ENCODE assay signal across 30 mouse cellular contexts in the genomic region with DNA sequence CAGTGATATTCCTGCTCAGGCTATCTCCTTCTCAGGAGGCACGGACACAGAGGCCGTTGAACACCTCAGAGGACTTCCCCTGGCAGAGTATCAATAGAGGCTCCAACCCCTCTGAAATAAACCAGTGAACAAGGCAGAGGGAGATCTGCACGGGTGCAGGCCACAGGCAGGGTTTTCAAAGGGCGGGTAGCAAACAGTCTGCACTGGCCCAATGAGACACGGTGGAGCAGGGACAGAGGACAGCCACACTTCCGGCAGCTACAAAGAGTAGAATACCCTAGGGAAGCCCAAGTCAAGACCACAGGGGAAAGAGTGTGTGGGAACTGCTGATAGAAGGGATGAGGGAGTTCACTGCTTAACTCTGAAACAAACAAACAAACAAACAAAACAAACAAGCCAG. TPM values are rescaled to one million over a fixed set of nuclear protein-coding genes. Genes with fewer than 3 reads are reported as not detected.
DNase-seq lines count a peak whose midpoint lies in the region; ATAC-seq and TF ChIP-seq lines count a peak whose summit lies in the region.
"Had no signal": no experiment of that assay in that cellular context is flagged by ENCODE, and none has a peak within 500 bp of the region (broad histone marks: within the 10 kb centered on the region; RNA-seq: fewer than 3 reads in every experiment).

No protein-coding gene starts in this region.

- intact Hi-C loops in heart, adult 2 months (cut with DNase I) = no loop called here

- H3K79me2 ChIP-seq in heart, adult 2 months (replicated peaks; ENCODE audit: control insufficient read depth, insufficient read depth, low read length) = peaks cover 9% of the 10 kb centered on the region

- ATAC-seq in heart, embryonic 13.5 days (ENCODE audit: extremely low read depth, insufficient number of reproducible peaks, low FRiP score, low TSS enrichment) = no peak
- no peak for ATAC-seq in liver, embryonic 16.5 days (ENCODE audit: low read depth)
- ATAC-seq: inflammation-experienced regulatory T-cells, adult 6 months had no signal

- no peak for TF ChIP-seq POLR2A in heart, adult 2 months (IDR thresholded peaks at IDR 0.05; ENCODE audit: insufficient read depth, low read depth, low read length)
- TF ChIP-seq POLR2A in bone marrow, adult 2 months (IDR thresholded peaks at IDR 0.05; ENCODE audit: borderline replicate concordance, control insufficient read depth, low read depth, low read length) = no peak

- TF ChIP-seq EP300 in heart, adult 2 months (IDR thresholded peaks at IDR 0.05; ENCODE audit: insufficient read depth, low read depth, low read length) = no peak

- WGBS in heart, embryonic 13.5 days = 35% methylated on average over 6 of the region's 6 CpGs
- 23% methylated on average over 6 of the region's 6 CpGs for WGBS in heart, adult 2 months
- 71% methylated on average over 6 of the region's 6 CpGs for WGBS in bone marrow, adult 2 months
- 41% methylated on average over 6 of the region's 6 CpGs for WGBS in liver, embryonic 16.5 days (ENCODE audit: insufficient replicate concordance)

- H3K4me2 ChIP-seq in heart, embryonic 13.5 days = peak overlapping the region; percentile 6; the same call in 1 of the 2 replicates
- H3K4me2 ChIP-seq in liver, embryonic 16.5 days (ENCODE audit: low read depth, low read length) = peak overlapping the region; percentile 73
- H3K4me2 ChIP-seq: embryonic facial prominence, embryonic 15.5 days; hindbrain, embryonic 12.5 days; limb, embryonic 15.5 days; midbrain, embryonic 12.5 days had no signal

- TF ChIP-seq CTCF in heart, adult 2 months (IDR thresholded peaks at IDR 0.05) = no peak
- no peak for TF ChIP-seq CTCF in bone marrow, adult 2 months (IDR thresholded peaks at IDR 0.05; ENCODE audit: control insufficient read depth, insufficient read depth, low read length)

- H3K27ac ChIP-seq in heart, embryonic 13.5 days (replicated peaks) = no peak overlapping the region
- no peak overlapping the region; the same call in 1 of the 2 replicates for H3K27ac ChIP-seq in heart, adult 2 months
- peak overlapping the region; percentile 74 for H3K27ac ChIP-seq in bone marrow, adult 2 months (ENCODE audit: control insufficient read depth, insufficient read depth, low read depth, low read length, poor library complexity)
- peak overlapping the region; percentile 96 for H3K27ac ChIP-seq in liver, embryonic 16.5 days (ENCODE audit: low read length)
- H3K27ac ChIP-seq: embryonic facial prominence, embryonic 15.5 days; forebrain, embryonic 10.5 days; hindbrain, embryonic 12.5 days; kidney, postnatal 0 days; left cerebral cortex, adult 2 months; limb, embryonic 15.5 days; midbrain, embryonic 12.5 days had no signal

- H3K27me3 ChIP-seq in heart, embryonic 13.5 days (replicated peaks) = no peaks in the 10 kb centered on the region
- H3K27me3 ChIP-seq in heart, adult 2 months (ENCODE audit: control insufficient read depth, insufficient read depth, low read length) = no peaks in the 10 kb centered on the region
- H3K27me3 ChIP-seq in liver, embryonic 16.5 days (ENCODE audit: control insufficient read depth, insufficient read depth, low read depth, low read length) = no peaks in the 10 kb centered on the region
- H3K27me3 ChIP-seq: embryonic facial prominence, embryonic 15.5 days; heart, embryonic 12.5 days; hindbrain, embryonic 12.5 days; limb, embryonic 15.5 days; midbrain, embryonic 12.5 days had no signal

- no peak for DNase-seq in heart, adult 2 months
- peak; percentile 44 for DNase-seq in liver
- DNase-seq in neural tube, embryonic 10.5 days (ENCODE audit: extremely low spot score, low spot score) = no peak
- DNase-seq in kidney, adult 18-20 months = no peak
- DNase-seq: adrenal gland, postnatal 14 days; cerebellum, adult 11 months; cerebellum, adult 9-11 months; kidney, adult 2 months; lung, postnatal 14 days; thymus, postnatal 14 days had no signal

- no peak overlapping the region for H3K4me3 ChIP-seq in heart, embryonic 13.5 days
- no peak overlapping the region for H3K4me3 ChIP-seq in heart, adult 2 months
- H3K4me3 ChIP-seq in bone marrow, adult 2 months (replicated peaks; ENCODE audit: control insufficient read depth, low read depth, low read length) = no peak overlapping the region
- H3K4me3 ChIP-seq in liver, embryonic 16.5 days (ENCODE audit: low read depth, low read length) = peak overlapping the region; percentile 58
- H3K4me3 ChIP-seq: embryonic facial prominence, embryonic 15.5 days; forebrain, embryonic 10.5 days; heart, embryonic 12.5 days; hindbrain, embryonic 12.5 days; left cerebral cortex, adult 2 months; limb, embryonic 15.5 days; midbrain, embryonic 12.5 days had no signal

- no peaks in the 10 kb centered on the region for H3K9me3 ChIP-seq in heart, embryonic 13.5 days
- H3K9me3 ChIP-seq in liver, embryonic 16.5 days (replicated peaks; ENCODE audit: control insufficient read depth, low read length) = no peaks in the 10 kb centered on the region
- H3K9me3 ChIP-seq: embryonic facial prominence, embryonic 15.5 days; forebrain, embryonic 10.5 days; heart, embryonic 12.5 days; hindbrain, embryonic 12.5 days; limb, embryonic 15.5 days; midbrain, embryonic 12.5 days had no signal

- peak overlapping the region; percentile 40 for H3K9ac ChIP-seq in heart, embryonic 13.5 days
- H3K9ac ChIP-seq in heart, adult 2 months (ENCODE audit: low read depth, low read length) = no peak overlapping the region
- H3K9ac ChIP-seq in liver, embryonic 16.5 days (ENCODE audit: low read depth, low read length) = peak overlapping the region; percentile 65
- H3K9ac ChIP-seq: embryonic facial prominence, embryonic 15.5 days; hindbrain, embryonic 12.5 days; limb, embryonic 15.5 days; midbrain, embryonic 12.5 days had no signal

- H3K4me1 ChIP-seq in heart, embryonic 13.5 days = peaks cover 74% of the 10 kb centered on the region
- peaks cover 27% of the 10 kb centered on the region for H3K4me1 ChIP-seq in heart, adult 2 months (ENCODE audit: control insufficient read depth, insufficient read depth, low read length)
- peaks cover 5% of the 10 kb centered on the region for H3K4me1 ChIP-seq in bone marrow, adult 2 months (ENCODE audit: control insufficient read depth, insufficient read depth, low read length)
- H3K4me1 ChIP-seq in liver, embryonic 16.5 days (ENCODE audit: control insufficient read depth, low read depth, low read length) = peaks cover 86% of the 10 kb centered on the region

- peaks cover 30% of the 10 kb centered on the region for H3K36me3 ChIP-seq in heart, embryonic 13.5 days
- H3K36me3 ChIP-seq in heart, adult 2 months (ENCODE audit: control insufficient read depth, insufficient read depth, low read length) = peaks cover 4% of the 10 kb centered on the region
- peaks cover 2% of the 10 kb centered on the region; the same call in 1 of the 2 replicates for H3K36me3 ChIP-seq in liver, embryonic 16.5 days (ENCODE audit: control insufficient read depth, insufficient read depth)

RNA-seq across cellular contexts. Expression of gene Ssh1, which starts 10.2 kb away (rescaled TPM):
- 12.4 and 13.5 TPM in 2 replicates for polyA plus RNA-seq in heart, embryonic 13.5 days (2015; fragmentation: Nextera tagmentation; extraction: Ambion mirVana)
- total RNA-seq in heart, adult 2 months (2021) = 10 to 100 TPM; 13.4 to 15.2 TPM
- polyA plus RNA-seq in heart, adult 2 months (2012; rRNA removed) = 7.4 and 9.8 TPM in 2 replicates
- 13.0 and 14.4 TPM in 2 replicates for polyA plus RNA-seq in bone marrow, adult 2 months (2011; ENCODE audit: insufficient read depth, insufficient read length, low replicate concordance, missing spikeins)
- polyA plus RNA-seq in liver, embryonic 16.5 days (2015; fragmentation: Nextera tagmentation; extraction: Ambion mirVana) = 6.1 and 6.8 TPM in 2 replicates

RNA-seq across cellular contexts. Expression of gene Dao, which starts 20.0 kb away (rescaled TPM):
- not detected in 2 replicates for polyA plus RNA-seq in heart, embryonic 13.5 days (2015; fragmentation: Nextera tagmentation; extraction: Ambion mirVana)
- total RNA-seq in heart, adult 2 months (2021) = not detected
- not detected in 2 replicates for polyA plus RNA-seq in heart, adult 2 months (2012; rRNA removed)
- 1.6 TPM in 1 of 2 replicates, not detected in the other for polyA plus RNA-seq in bone marrow, adult 2 months (2011; ENCODE audit: insufficient read depth, insufficient read length, low replicate concordance, missing spikeins)
- 0.21 TPM in 1 of 2 replicates, not detected in the other for polyA plus RNA-seq in liver, embryonic 16.5 days (2015; fragmentation: Nextera tagmentation; extraction: Ambion mirVana)
- total RNA-seq: adrenal gland, postnatal 14 days; common myeloid progenitor, adult 5-6 weeks; gastrocnemius, postnatal 4 days; heart, postnatal 25 days; layer of hippocampus, postnatal 10 days; left cerebral cortex, adult 2 months; left cerebral cortex, postnatal 36 days; megakaryocyte, adult 5-6 weeks; neutrophil, adult 5-6 weeks had no signal
- polyA plus RNA-seq: C2C12; embryonic facial prominence, embryonic 15.5 days; forebrain, embryonic 10.5 days; heart, embryonic 12.5 days; hindbrain, embryonic 12.5 days; inflammation-experienced regulatory T-cells, adult 6 months; limb, embryonic 15.5 days; midbrain, embryonic 12.5 days had no signal

Comparison
In these comparisons a context has a peak if more than half of its experiments do, and no peak if none do; other contexts are left out.
1. H3K27ac ChIP-seq: peak in bone marrow, adult 2 months (single experiment) and liver, embryonic 16.5 days (single experiment); none in heart, embryonic 13.5 days (single experiment) and heart, adult 2 months (single experiment).